22 mouse cellular contexts compared by ENCODE assay signal in the genomic region with DNA sequence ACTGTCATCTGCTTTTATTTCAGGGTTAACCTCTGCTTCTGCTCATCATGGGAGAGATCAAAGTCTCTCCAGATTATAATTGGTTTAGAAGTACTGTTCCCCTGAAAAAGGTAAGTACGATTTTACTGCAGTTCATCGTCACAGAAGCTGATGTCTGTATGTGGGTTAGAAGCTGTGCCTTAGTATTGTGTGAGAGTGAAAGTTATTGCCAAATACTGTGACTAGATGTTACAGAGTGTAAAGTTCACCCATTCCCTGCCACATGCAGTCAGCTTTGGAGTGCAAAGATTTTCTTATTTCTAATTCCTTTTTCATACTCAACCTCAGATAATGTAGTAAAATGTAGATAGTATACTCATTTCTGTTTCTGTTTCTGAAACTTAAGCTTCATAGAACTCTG. TPM values are rescaled to one million over a fixed set of nuclear protein-coding genes. Genes with fewer than 3 reads are reported as not detected.
"Had no signal": no experiment of that assay in that cellular context is flagged by ENCODE, and none has a peak within 500 bp of the region (broad histone marks: within the 10 kb centered on the region; RNA-seq: fewer than 3 reads in every experiment).

No protein-coding gene starts in this region.

- ATAC-seq: lung, postnatal 0 days; midbrain, embryonic 13.5 days; midbrain, embryonic 15.5 days had no signal

- H3K27ac ChIP-seq: lung, embryonic 15.5 days; macrophage; midbrain, embryonic 13.5 days; midbrain, embryonic 15.5 days; neural tube, embryonic 12.5 days had no signal

- H3K9me3 ChIP-seq: lung, embryonic 15.5 days; midbrain, embryonic 13.5 days; midbrain, embryonic 15.5 days; neural tube, embryonic 12.5 days had no signal

- DNase-seq: lung, adult 2 months; lung, postnatal 14 days; lung, postnatal 36 days; right cerebral cortex, postnatal 14 days; thymus, adult 18-20 months; thymus, postnatal 14 days; thymus, postnatal 36 days had no signal

- H3K27me3 ChIP-seq: lung, embryonic 15.5 days; megakaryocyte, embryonic 14.5 days; midbrain, embryonic 13.5 days; midbrain, embryonic 15.5 days; neural tube, embryonic 12.5 days had no signal

- H3K4me2 ChIP-seq: lung, embryonic 15.5 days; midbrain, embryonic 11.5 days; midbrain, embryonic 13.5 days; midbrain, embryonic 15.5 days; neural tube, embryonic 12.5 days had no signal

- H3K4me3 ChIP-seq: lung, embryonic 15.5 days; megakaryocyte, embryonic 14.5 days; midbrain, embryonic 13.5 days; midbrain, embryonic 15.5 days; neural tube, embryonic 12.5 days had no signal

- H3K9ac ChIP-seq: lung, embryonic 15.5 days; midbrain, embryonic 13.5 days; midbrain, embryonic 15.5 days; neural tube, embryonic 12.5 days had no signal

RNA-seq across cellular contexts. Expression of a gene that starts 42.5 kb away (rescaled TPM):
- total RNA-seq: megakaryocyte progenitor cell, adult 5-6 weeks; midbrain, postnatal 0 days; monocyte, adult 5-6 weeks; neutrophil, adult 5-6 weeks had no signal
- polyA plus RNA-seq: lung, adult 2 months; lung, embryonic 15.5 days; lung, postnatal 0 days; macrophage; midbrain, embryonic 11.5 days; midbrain, embryonic 13.5 days; midbrain, embryonic 15.5 days; midbrain, postnatal 0 days; neural tube, embryonic 12.5 days; neural tube, embryonic 14.5 days; spleen, adult 2 months; stomach, embryonic 14.5 days had no signal

RNA-seq across cellular contexts. Expression of a gene that starts 54.8 kb away (rescaled TPM):
- total RNA-seq: megakaryocyte progenitor cell, adult 5-6 weeks had no signal
- polyA plus RNA-seq: lung, embryonic 15.5 days; lung, postnatal 0 days; midbrain, embryonic 11.5 days; stomach, embryonic 14.5 days had no signal
